Mouse (Mus musculus) bone marrow, adult 2 months (tissue): ENCODE results near the gene Myl9. TPM values are rescaled to one million over a fixed set of nuclear protein-coding genes. Genes with fewer than 3 reads are reported as not detected.
A peak's percentile ranks its signal among the peaks of the same experiment; 100 is the strongest.

Experiments
- H3K27ac ChIP-seq: fragments of 200-500 bp; 2 replicates; pipeline ENCODE4 v1.5.1; 2012; ENCODE audit warnings: low read depth, mild to moderate bottlenecking, control low read depth, inconsistent platforms, low read length; ENCODE audit not compliant: control insufficient read depth, poor library complexity, insufficient read depth
- H3K4me1 ChIP-seq: fragments of 200-500 bp; 2 replicates; pipeline ENCODE4 v1.6.1; 2011; ENCODE audit warnings: low read length; ENCODE audit not compliant: control insufficient read depth, insufficient read depth
- H3K4me3 ChIP-seq: fragments of 200-500 bp; replicated peaks from 2 replicates; pipeline ENCODE3; 2011; ENCODE audit warnings: mild to moderate bottlenecking, low read depth, low read length, control low read depth; ENCODE audit not compliant: control insufficient read depth
- CTCF ChIP-seq: fragments of 200-500 bp; IDR thresholded peaks from 2 replicates; pipeline ENCODE4 v1.5.1; 2011; ENCODE audit warnings: low read length, control low read depth; ENCODE audit not compliant: control insufficient read depth, insufficient read depth
- POLR2A ChIP-seq: fragments of 200-500 bp; IDR thresholded peaks from 2 replicates; pipeline ENCODE4 v1.6.1; 2011; ENCODE audit warnings: low read depth, mild to moderate bottlenecking, control low read depth, low read length, borderline replicate concordance; ENCODE audit not compliant: control insufficient read depth
- WGBS: fragments of 180-500 bp; shearing (Covaris S2); methylation state at CpG from one replicate; pipeline ENCODE4 v1.1.7; 2018; 5-methylcytosine and 5-hydroxymethylcytosine counted together
- polyA plus RNA-seq: library from polyadenylated mRNA; stranded (reverse); fragments of >200 nt; gene quantifications from 2 replicates; pipeline ENCODE4 v1.2.4, GENCODE M21; 2011; ENCODE audit warnings: low replicate concordance; ENCODE audit not compliant: missing spikeins, insufficient read depth, insufficient read length

Myl9 gene
- polyA plus RNA-seq, 1 experiment, result 110 TPM

DNA sequence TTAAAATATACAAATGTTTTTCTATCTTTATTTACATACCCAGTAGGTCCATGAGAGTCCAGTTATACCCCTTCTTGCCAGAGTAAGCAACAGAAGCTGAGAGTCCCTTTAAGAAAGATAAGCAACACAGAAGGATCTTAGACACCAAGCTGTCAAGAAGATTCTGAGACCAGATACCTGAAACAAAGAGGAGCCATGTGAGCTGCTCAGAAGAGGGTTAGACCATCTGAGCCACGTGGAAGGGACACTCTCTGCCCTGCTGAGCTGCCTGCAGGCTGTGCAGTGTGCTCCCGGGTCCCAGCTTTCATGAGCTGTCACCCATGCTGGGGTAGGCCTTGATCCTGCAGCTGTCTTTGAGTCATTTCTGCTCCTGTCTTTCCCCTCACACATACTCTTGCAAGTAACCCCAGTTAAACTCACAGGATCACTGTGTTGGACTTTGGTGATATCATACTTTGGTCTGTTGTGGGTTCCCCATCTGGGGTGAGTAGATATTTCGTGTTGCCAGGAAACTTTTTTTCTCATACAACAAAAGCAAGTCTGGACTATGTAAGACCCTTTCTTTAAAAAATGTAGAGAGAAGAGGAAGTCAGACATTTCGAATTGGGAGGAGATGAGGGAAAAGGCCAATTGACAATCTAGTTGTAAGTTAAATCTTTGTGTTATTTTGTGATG is 28.6 kb downstream of the Myl9 start:
- 38% methylated on average over 4 of the region's 4 CpGs for whole genome bisulfite sequencing
- Histone ChIP-seq H3K4me1 (no peaks in the 10 kb centered on the region; the same call in 1 of the 2 replicates), H3K27ac (no peak overlapping the region), H3K4me3 (no peak overlapping the region)
- no peak for TF ChIP-seq CTCF

- no peak for TF ChIP-seq CTCF
- TF ChIP-seq POLR2A, result no peak
- H3K4me1 ChIP-seq, result no peaks in the 10 kb centered on the region; the same call in 1 of the 2 replicates
- H3K27ac ChIP-seq, result no peak overlapping the region
- WGBS, result 95% methylated on average over 4 of the region's 4 CpGs
- no peak overlapping the region for H3K4me3 ChIP-seq
Observed at GRCm38 (mm10) chr2:156804589-156804988, 29.4 kb downstream of the Myl9 start.

- H3K27ac ChIP-seq, result no peak overlapping the region
- no peaks in the 10 kb centered on the region; the same call in 1 of the 2 replicates for H3K4me1 ChIP-seq
- no peak overlapping the region for H3K4me3 ChIP-seq
- TF ChIP-seq POLR2A, result no peak
- TF ChIP-seq CTCF, result no peak
- 71% methylated on average over 6 of the region's 6 CpGs for WGBS
Observed at GRCm38 (mm10) chr2:156806886-156807285, 31.7 kb downstream of the Myl9 start.

DNA sequence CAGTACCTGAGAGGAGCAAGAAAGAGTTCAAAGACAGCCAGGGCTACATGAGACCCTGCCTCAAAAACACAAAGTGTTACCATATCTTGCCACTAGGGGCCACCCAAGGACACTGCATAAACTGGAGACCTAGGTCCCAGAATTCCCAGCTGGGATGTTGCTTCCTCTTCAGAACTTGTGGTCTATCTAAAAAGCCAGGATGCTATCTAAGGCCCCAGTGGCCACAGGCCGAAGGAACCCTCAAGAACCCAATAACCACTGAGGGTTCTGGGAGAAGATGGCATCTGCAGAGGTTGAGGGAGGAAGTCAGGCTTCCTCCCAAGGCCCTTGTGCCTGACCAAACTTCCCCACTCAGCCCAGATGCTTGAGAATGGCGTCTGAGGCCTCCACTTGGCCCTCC is 34.4 kb downstream of the Myl9 start:
- H3K4me1 ChIP-seq, result no peaks in the 10 kb centered on the region; the same call in 1 of the 2 replicates

DNA sequence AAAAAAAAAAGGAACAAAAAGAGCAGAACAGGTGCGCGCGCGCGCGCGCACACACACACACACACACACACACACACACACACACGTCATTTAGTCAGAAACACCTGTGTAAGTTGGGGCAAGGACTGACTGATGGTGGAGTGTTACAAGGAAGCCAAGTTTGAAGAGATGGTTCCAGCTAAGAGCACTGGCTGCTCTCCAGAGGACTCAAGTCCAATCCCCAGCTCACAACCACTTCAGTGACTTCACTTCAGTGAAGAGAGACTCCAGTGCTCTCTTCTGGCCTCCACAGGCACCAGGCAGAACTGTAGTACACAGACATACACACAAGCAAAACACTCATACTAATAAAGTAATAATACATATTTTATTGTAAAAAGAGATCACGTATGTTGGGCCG is 35.5 kb downstream of the Myl9 start:
- no peaks in the 10 kb centered on the region for H3K4me1 ChIP-seq
- 91% methylated on average over 10 of the region's 10 CpGs for WGBS
- H3K27ac ChIP-seq, result no peak overlapping the region
- no peak overlapping the region for H3K4me3 ChIP-seq
- no peak for TF ChIP-seq CTCF

More for the DNA sequence above, 34.4 kb downstream of the Myl9 start:
- WGBS, result 0% methylated on average over 2 of the region's 2 CpGs
- TF ChIP-seq CTCF, result peak; percentile 41; the same call in 1 of the 2 replicates
- TF ChIP-seq POLR2A, result no peak
- H3K27ac ChIP-seq, result no peak overlapping the region
- H3K4me3 ChIP-seq, result no peak overlapping the region

GRCm38 (mm10) chr2:156811556-156811955 is 36.3 kb downstream of the Myl9 start:
- no peak overlapping the region for H3K4me3 ChIP-seq
- TF ChIP-seq CTCF, result no peak
- TF ChIP-seq POLR2A, result no peak
- WGBS, result 79% methylated on average over 5 of the region's 5 CpGs
- H3K4me1 ChIP-seq, result no peaks in the 10 kb centered on the region
- H3K27ac ChIP-seq, result no peak overlapping the region

DNA sequence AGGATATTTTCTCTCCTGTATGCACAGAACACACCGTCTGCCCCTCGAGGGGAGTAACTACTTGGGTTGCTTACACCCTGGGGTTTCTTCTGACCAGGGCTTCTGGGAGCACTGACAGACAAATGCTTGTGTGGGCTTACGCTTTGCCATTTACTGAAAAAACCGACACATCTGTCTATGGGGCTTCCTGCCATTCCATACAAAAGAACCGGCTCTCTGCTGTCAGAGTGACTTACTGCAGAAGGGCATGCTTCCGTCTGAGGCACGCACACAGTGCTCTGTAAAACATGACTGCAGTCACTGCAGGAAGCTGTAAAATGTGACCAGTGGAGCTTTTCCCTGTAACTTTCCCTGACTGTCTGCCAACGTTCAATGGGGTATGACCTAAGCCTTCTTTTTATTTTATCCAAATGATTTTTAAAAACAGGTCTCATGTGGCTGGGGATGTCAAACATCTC is 39.2 kb downstream of the Myl9 start:
- Histone ChIP-seq H3K4me1 (no peaks in the 10 kb centered on the region), H3K27ac (no peak overlapping the region), H3K4me3 (no peak overlapping the region)
- TF ChIP-seq POLR2A (no peak), CTCF (no peak)
- 11% methylated on average over 8 of the region's 8 CpGs for WGBS

DNA sequence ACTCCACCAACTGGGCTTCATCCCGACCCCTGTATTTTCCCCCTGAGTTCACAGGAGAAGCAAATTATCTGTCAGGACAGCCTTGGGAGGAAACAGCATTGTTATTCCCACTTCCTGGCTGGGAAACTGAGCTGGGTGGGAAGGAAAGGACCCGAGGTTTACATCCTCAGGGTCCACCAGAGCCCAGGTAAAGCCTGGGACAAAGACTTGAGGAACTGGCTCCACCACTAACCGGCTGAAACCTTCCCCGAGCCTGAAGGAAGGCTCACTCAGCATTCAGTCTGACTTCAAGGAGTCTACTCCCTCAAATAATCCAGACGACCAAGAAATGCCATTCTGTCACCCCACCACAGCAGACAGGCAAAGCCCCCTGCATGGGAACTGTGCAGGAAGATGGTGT is 39.7 kb downstream of the Myl9 start:
- no peaks in the 10 kb centered on the region for H3K4me1 ChIP-seq
- WGBS, result 52% methylated on average over 5 of the region's 5 CpGs
- no peak overlapping the region for H3K4me3 ChIP-seq
- no peak overlapping the region for H3K27ac ChIP-seq
- no peak for TF ChIP-seq CTCF
- no peak for TF ChIP-seq POLR2A

DNA sequence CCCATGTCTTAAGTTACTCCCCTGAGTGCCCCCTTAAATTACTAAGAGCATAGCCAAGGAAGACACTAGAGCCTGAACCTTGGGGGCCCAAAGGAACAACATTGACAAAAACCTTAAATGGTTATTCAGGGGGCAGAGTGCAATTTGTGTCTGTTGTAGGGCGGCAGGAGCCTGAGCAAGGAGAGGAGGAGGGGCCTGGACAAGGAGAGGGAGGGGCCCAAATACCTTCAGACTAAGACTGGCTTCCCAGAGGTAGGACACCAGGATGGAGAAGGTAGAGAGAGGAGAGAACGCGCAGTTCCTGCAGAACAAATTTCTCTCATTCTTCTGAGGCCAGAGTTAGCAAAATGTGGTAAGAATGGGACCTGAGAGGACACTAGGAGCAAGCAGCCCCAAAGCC is 40.2 kb downstream of the Myl9 start:
- TF ChIP-seq CTCF, result no peak
- no peak for TF ChIP-seq POLR2A
- 92% methylated on average over 3 of the region's 3 CpGs for whole genome bisulfite sequencing
- Histone ChIP-seq H3K27ac (no peak overlapping the region), H3K4me1 (no peaks in the 10 kb centered on the region), H3K4me3 (no peak overlapping the region)
